Mouse (Mus musculus) thymus, postnatal 0 days (tissue): ENCODE results near the gene Zbed5. TPM values are rescaled to one million over a fixed set of nuclear protein-coding genes. Genes with fewer than 3 reads are reported as not detected.
A peak's percentile ranks its signal among the peaks of the same experiment; 100 is the strongest.
"Not testable (repeated sequence)": the region's sequence is repeated elsewhere in the genome, so short reads cannot be mapped to it uniquely, and the experiment has no call there.

ENCODE experiments used
- DNase-seq: peaks from one replicate; pipeline ENCODE4 v3.0.0-alpha.2; 2015; ENCODE audit warnings: low spot score
- polyA plus RNA-seq: library from polyadenylated mRNA; unstranded; fragments of >200 nt; fragmentation: Nextera tagmentation; extraction: Ambion mirVana; gene quantifications from 2 replicates; pipeline ENCODE4 v1.2.1, GENCODE M21; 2015

Zbed5 gene
- polyA plus RNA-seq, 1 experiment from 2014 or later = 2.6 TPM

GRCm38 (mm10) chr5:129908242-129908965, 12.9 kb downstream of the Zbed5 start, which contains the start of gene Nupr1l:
TSS of gene Nupr1l (plus strand) at chr5:129908540.
- DNase-seq = peak; percentile 71

DNA sequence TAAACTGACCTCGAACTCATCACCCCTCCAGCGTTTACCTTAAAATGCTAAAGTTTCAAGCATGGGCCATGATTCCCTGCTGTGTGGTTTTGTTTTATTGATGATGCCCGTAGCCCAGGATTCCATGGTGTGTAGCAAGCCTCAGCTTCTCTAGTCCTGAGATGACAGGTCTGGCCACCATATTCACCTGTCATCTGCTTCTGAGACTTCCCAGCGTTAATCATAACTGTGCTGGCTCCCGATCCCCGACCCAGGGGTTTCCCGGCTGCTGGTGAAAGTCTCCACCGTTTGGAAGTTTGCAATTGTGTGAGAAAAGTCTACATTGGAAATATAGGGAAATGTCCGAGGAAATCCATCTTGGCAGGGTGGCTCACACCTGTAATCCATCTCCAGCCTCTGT, 13.6 kb downstream of the Zbed5 start:
- DNase-seq = no peak

GRCm38 (mm10) chr5:129909591-129909990, 14.1 kb downstream of the Zbed5 start:
- no peak for DNase-seq

DNA sequence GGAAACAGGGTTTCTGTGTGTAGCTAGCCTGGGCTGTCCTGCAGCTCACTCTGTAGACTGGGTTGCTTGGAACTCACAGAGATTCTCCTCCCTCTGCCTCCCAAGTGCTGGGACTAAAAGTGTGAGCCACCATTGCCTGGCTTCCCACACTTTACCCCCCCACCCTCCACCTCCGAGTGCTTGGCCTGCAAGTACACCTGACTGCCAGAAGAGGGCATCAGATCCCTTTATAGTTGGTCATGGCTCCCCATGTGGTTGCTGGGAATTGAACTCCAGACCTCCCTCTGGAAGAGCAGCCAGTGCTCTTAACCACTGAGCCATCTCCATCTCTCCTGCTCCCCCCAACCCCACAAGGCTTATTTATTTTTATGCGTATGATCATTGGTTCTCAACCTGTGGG, 18.5 kb downstream of the Zbed5 start:
- DNase-seq = peak; percentile 42

GRCm38 (mm10) chr5:129915491-129915890, 20.0 kb downstream of the Zbed5 start:
- DNase-seq = not testable (repeated sequence)

DNA sequence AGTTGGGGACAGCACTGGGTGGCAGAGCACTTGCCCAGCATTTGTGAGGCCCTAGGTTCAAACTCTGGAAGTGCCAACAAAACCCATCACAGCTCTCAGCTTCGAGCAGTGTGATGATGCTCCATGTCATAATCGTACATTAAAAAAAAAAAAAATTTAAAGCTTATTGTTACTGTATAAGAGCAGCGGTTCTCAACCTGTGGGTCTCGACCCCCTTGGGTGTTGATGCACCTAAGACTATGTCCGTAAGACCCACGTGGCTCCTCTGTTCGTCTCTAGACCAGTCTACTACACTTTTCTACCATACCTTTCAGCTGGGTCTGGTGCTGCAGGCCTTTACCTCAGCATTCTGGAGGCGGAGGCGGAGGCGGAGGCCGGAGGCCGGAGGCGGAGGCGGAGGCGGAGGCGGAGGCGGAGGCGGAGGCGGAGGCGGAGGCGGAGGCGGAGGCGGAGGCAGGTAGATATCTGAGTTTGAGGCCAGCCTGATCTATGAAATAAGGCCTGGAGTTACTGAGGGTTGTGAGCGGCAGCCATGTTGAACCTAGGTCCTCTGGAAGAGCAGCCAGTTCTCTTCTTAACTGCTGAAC, 22.6 kb downstream of the Zbed5 start:
- DNase-seq = no peak

- no peak for DNase-seq
Measured at GRCm38 (mm10) chr5:129918752-129919151, 23.2 kb downstream of the Zbed5 start.

- DNase-seq = no peak
Measured at GRCm38 (mm10) chr5:129919320-129919719, 23.8 kb downstream of the Zbed5 start.

- no peak for DNase-seq
Measured at GRCm38 (mm10) chr5:129921972-129922371, 26.4 kb downstream of the Zbed5 start.

DNA sequence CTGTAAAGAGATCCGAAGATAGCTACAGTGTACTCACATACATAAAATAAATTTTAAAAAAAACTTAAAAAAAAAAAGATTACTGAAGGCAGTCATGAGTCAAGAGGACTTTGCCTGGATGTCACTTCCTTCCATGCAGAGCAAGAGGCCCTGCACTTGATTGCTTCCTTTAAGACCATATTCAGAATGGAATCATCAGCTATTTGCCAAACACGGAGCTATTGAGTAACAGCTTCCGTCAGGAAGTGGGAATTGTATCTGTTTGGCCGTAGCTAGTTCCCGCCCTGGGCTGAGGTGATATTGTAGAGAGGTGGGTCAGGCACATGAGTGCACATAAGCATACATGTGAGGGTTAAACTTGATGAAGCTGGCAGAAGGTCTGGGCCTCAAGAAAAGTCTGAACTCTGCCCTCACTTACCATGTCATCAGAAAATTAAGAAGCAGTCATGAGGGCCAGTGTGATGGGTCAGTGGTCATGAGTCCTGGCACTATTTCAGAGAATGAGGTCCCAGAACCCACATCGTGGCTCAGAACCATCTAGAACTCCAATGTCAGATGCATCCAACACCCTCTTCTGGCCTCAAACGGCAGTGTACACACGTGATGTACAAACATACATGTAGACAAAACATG, 29.4 kb downstream of the Zbed5 start:
- DNase-seq = no peak

- DNase-seq = no peak
Measured at GRCm38 (mm10) chr5:129925933-129926332, 30.4 kb downstream of the Zbed5 start.

DNA sequence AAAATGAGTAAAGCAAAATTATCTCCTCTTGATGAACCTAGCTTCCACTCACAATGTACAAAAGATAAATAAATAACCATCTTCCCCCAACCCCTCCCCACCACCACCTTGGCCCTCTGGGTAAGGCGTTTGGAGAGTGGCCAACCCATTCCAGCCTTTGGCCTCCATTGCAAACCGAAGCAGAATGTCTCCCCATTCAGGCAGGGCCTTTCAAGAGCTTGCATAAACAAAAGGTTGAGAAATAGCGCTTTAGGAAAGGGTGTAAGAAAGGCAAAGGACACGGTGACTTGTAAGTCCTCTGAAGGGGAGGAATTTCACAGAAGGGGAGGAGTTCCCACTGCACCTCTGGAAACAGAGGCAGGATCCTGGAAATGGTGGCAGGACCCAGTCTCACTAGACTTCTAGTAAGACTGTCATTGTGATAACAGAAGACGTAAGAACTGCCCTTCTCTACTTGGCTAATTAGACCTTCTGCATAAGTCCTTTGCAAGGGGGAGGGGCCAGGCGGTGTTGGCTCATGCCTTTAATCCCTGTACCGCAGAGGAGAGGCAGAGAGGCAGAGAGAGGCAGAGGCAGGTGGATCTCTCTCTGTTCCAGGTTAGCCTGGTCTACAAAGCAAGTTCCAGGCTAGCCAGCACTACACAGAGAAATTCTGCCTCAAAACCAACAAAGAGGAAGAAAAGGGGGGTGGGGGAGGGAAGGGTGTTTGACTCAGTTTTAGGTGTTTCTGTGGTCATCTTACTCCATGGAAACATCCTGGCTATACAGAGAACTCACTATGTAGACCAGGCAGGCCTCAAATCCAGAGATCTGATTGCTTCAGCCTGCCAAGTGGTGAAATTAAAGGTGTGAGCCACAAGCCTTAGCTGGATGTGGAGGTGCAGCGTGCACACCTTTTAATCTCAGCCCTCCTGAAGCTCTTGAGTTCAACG, 34.7 kb downstream of the Zbed5 start:
- DNase-seq = no peak

DNA sequence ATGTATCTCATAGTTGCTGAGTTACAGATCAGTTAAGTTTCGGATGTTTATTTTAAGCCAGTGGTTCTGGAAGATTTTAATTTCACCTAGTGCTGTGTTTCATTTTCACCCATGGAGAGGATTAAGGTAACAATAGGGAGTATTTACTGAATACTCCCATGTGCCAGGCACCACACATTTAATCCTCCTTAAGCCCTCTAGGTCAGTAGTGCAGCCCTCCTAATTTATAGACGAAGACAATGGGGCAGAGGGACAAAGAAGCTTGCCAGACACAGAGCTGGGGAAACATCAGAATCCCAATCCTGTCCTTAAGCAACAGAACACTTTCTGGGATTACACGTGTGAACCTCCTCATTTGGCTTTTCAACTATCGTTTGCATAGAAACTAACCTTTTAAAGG, 41.4 kb downstream of the Zbed5 start:
- DNase-seq = no peak

- DNase-seq = no peak
Measured at GRCm38 (mm10) chr5:129940281-129940680, 44.8 kb downstream of the Zbed5 start.

DNA sequence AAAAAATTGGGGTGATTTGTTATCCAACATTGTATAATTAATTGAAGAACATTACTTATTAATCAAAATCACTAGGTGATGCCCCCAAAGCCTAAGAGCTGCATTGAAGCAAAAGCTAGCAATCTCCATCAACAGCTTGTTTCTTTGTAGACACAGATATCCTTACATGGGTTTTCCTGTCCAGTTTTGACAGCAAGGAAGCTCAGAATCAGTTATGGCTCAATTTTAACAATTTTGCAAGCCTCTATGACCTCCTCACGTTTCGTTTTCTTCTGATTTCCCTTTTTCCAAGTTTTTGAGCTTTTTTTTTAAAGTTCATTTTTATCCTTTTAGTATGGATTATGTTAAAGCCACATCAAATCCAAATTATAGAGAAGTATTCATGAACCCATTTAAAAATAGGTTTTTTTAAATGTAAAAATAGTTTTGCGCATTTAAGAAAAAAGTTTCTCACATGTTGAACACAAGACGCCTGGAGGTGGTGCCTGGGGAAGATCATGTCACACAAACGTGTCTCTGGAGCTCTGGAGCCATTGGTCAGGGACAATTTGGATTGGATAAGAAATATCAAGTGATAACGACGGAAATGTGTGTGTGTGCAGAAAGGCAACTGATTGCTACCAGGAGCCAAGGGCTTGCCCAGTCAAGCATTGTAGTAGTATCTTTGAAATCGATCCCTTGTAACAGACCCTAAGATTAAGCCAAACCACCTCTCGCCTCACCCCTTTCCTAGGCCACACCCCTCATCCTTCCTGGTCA, 45.4 kb downstream of the Zbed5 start:
- DNase-seq = no peak

GRCm38 (mm10) chr5:129941495-129942045, 46.0 kb downstream of the Zbed5 start, which contains the start of gene Vkorc1l1:
TSS of gene Vkorc1l1 (plus strand) at chr5:129941970.
- peak; percentile 99 for DNase-seq

- peak; percentile 40 for DNase-seq
Measured at GRCm38 (mm10) chr5:129942073-129942939, 46.8 kb downstream of the Zbed5 start.

DNA sequence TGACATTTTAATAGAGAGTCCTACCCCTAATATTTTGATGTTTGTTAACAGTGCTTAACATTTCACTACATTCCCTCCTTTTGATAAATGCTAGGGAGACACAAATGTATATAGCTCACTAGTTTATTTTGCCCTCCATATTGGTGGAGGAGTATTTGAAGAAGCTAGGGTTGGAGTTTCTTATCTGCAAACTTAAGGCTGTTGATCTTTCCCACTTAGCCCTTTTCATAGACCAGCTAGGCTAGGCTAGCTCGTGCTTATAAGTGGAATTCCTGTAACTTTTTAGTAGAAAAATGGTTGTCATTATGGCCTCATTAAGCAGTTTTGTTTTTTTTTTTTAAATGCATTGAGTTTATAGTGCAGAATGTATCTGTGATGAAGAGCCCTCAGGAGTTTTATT, 47.9 kb downstream of the Zbed5 start:
- DNase-seq = no peak

DNA sequence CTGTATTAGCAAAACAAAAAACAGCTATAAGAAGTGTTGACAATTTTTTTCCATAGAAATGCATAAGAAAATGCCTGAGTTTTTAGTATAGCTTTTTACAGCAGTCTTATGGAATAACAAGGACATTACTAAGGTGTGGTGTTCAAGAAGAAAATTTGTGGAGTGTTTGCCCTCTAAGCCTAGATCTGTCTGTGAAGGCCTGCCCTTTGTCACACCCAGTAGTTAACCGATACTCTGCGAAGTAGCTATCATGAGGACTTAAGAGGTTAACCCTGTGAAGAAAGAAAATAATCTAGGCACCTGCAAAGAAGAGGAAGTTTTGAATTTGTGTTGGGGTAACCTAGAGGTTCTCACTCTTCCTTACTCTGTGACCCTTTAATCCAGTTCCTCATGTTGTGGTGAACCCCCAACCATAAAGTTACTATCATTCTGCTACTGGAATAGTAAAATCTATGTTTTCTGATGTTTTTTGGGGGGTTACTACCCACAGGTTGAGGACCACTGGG, 52.1 kb downstream of the Zbed5 start:
- no peak for DNase-seq
